Mouse (Mus musculus) thymus, adult 2 months (tissue): Measurements from ENCODE around the gene Rasip1.

Experiments used
- CTCF ChIP-seq: fragments of 200-500 bp; IDR thresholded peaks from 2 replicates; pipeline ENCODE4 v1.5.1; 2012; ENCODE audit warnings: mild to moderate bottlenecking, control low read depth, low read length, moderate library complexity, borderline replicate concordance; ENCODE audit not compliant: control insufficient read depth, poor library complexity, insufficient read depth; ENCODE audit errors: extremely low read depth
- POLR2A ChIP-seq: fragments of 200-500 bp; IDR thresholded peaks from 2 replicates; pipeline ENCODE4 v1.6.1; 2012; ENCODE audit warnings: mild to moderate bottlenecking, low read length, control low read depth, moderate library complexity; ENCODE audit not compliant: control insufficient read depth, poor library complexity, insufficient read depth; ENCODE audit errors: extremely low read depth

GRCm38 (mm10) chr7:45587631-45588592 lies 39.4 kb upstream of the Rasip1 start:
- TF ChIP-seq CTCF, result no peak
- no peak for TF ChIP-seq POLR2A
